Mouse (Mus musculus) embryo, embryonic 9.5 days (tissue): ENCODE measurements around the gene Gpr31b.
"Not testable (repeated sequence)": the region's sequence is repeated elsewhere in the genome, so short reads cannot be mapped to it uniquely, and the experiment has no call there.

Experiments
- DNase-seq: peaks from one replicate; pipeline ENCODE4 v3.0.0-alpha.2; 2017; ENCODE audit errors: extremely low spot score

Gene Gpr31b

GRCm38 (mm10) chr17:13052124-13052813 lies at the start of gene Gpr31b:
Gene Gpr31b (minus strand): TSS chr17:13052296.
- not testable (repeated sequence) for DNase-seq

GRCm38 (mm10) chr17:13092960-13093359 lies 40.9 kb upstream of the Gpr31b start:
- DNase-seq, result not testable (repeated sequence)

GRCm38 (mm10) chr17:13092100-13092764 lies 40.1 kb upstream of the Gpr31b start:
- DNase-seq, result not testable (repeated sequence)

GRCm38 (mm10) chr17:13091510-13091909 lies 39.4 kb upstream of the Gpr31b start:
- not testable (repeated sequence) for DNase-seq

- DNase-seq, result not testable (repeated sequence)
Measured at GRCm38 (mm10) chr17:13069227-13069626, 17.1 kb upstream of the Gpr31b start.

- DNase-seq, result not testable (repeated sequence)
Measured at GRCm38 (mm10) chr17:13067864-13068385, 15.8 kb upstream of the Gpr31b start.

- DNase-seq, result not testable (repeated sequence)
Measured at GRCm38 (mm10) chr17:13062882-13063281, 10.8 kb upstream of the Gpr31b start.

GRCm38 (mm10) chr17:13060804-13061203 lies 8.7 kb upstream of the Gpr31b start, which contains the start of gene Tcp10b:
Gene Tcp10b (plus strand): TSS chr17:13061104.
- DNase-seq, result not testable (repeated sequence)

GRCm38 (mm10) chr17:13043846-13044673 lies 8.0 kb downstream of the Gpr31b start:
- DNase-seq, result peak; percentile 30

- not testable (repeated sequence) for DNase-seq
Measured at GRCm38 (mm10) chr17:13036627-13037192, 15.4 kb downstream of the Gpr31b start.

GRCm38 (mm10) chr17:13013316-13013715 lies 38.8 kb downstream of the Gpr31b start:
- no peak for DNase-seq

- DNase-seq, result peak; percentile 37
Measured at GRCm38 (mm10) chr17:13009887-13010286, 42.2 kb downstream of the Gpr31b start.

- DNase-seq, result peak; percentile 14
Measured at GRCm38 (mm10) chr17:13008528-13008927, 43.6 kb downstream of the Gpr31b start.

- peak; percentile 99 for DNase-seq
Measured at GRCm38 (mm10) chr17:13007730-13008425, 44.2 kb downstream of the Gpr31b start.

- DNase-seq, result peak; percentile 16
Measured at GRCm38 (mm10) chr17:13006984-13007383, 45.1 kb downstream of the Gpr31b start.

- DNase-seq, result not testable (repeated sequence)
Measured at GRCm38 (mm10) chr17:13006546-13006945, 45.5 kb downstream of the Gpr31b start, which contains the start of gene Sod2. Gene Sod2 (plus strand): TSS chr17:13006846.

GRCm38 (mm10) chr17:13004436-13004835 lies 47.7 kb downstream of the Gpr31b start:
- DNase-seq, result not testable (repeated sequence)

GRCm38 (mm10) chr17:13002243-13002642 lies 49.9 kb downstream of the Gpr31b start:
- DNase-seq, result not testable (repeated sequence)
